Mouse (Mus musculus) megakaryocyte, embryonic 14.5 days (primary cell): ENCODE data around the gene Ecm2.

Experiments used
- FLI1 ChIP-seq: IDR thresholded peaks from 2 replicates; pipeline ENCODE4 v1.6.1; 2012; ENCODE audit warnings: low read length, inconsistent platforms, mixed read lengths
- GATA1 ChIP-seq: IDR thresholded peaks from 3 replicates; pipeline ENCODE4 v1.6.1; 2012; ENCODE audit warnings: mixed read lengths, low read length, inconsistent platforms, borderline replicate concordance

GRCm38 (mm10) chr13:49549616-49550015, 45.0 kb downstream of the Ecm2 start:
- TF ChIP-seq GATA1 (no peak), FLI1 (no peak)
